Mouse (Mus musculus) left cerebral cortex, adult 9 months (tissue): ENCODE results near the gene Dad1.
A peak's percentile ranks its signal among the peaks of the same experiment; 100 is the strongest.
"Not testable (repeated sequence)": the region's sequence is repeated elsewhere in the genome, so short reads cannot be mapped to it uniquely, and the experiment has no call there.

Experiments used
- DNase-seq, 2 experiments: peaks; one replicate each; pipeline ENCODE4 v3.0.0; 2022; ENCODE audit warnings: low spot score in 2 of 2

Dad1 gene

DNA sequence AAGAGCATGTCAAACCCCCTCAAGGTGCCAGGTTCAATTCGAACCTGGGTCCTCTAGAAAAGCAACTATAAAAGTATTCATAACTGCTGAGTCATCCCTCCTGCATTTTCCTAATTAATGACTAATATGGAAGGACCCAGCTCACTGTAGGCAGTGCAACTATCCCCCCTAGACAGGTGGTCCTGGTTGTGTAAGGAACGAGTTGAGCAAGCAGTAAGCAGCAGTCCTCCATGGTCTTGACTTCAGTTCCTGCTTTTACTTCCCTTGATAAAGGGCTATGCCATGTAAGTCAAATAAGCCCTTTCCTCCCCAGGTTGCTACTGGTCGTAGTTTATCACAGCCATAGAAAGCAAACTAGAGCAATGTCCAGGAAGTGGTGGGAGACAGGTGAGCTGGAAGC lies 7.7 kb downstream of the Dad1 start:
- no peak for DNase-seq

DNA sequence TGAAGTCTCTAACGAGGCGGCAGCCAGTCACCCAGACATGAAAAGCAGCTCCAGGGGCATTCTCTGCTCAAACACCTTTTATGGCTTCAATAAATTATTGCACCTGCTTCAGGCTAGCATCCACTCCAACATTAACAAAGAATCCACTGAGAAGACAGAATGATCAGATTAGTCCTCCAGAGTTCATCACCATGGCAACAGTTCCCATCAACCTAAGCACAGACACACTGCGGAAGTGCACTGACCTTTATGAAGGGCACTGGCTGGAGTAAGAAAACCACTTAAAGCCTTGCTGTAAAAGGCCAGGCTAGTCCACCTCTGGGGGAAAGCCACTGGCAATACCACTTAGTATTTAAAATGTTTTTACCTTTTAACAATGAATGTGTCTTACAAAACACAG lies 9.7 kb downstream of the Dad1 start:
- DNase-seq = no peak

DNA sequence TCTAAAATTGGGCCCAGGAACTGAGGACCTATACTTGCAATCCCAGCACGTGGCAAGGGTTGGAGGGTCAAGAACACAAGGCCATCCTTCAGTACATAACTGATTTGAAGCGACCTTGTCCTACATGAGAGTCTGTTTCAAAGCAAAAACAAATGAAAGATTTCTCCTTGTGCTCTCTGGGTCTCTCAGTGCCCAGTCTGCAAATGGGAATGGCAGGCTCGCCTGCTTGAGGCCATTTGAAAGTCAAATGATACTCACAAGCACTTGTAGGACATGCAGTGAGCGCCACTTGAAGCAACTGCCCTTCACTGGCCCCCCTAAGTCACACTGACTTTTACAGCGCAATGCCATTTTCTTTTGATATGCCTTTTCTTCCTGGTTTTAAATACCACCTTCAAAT lies 13.4 kb downstream of the Dad1 start:
- DNase-seq = no peak

DNA sequence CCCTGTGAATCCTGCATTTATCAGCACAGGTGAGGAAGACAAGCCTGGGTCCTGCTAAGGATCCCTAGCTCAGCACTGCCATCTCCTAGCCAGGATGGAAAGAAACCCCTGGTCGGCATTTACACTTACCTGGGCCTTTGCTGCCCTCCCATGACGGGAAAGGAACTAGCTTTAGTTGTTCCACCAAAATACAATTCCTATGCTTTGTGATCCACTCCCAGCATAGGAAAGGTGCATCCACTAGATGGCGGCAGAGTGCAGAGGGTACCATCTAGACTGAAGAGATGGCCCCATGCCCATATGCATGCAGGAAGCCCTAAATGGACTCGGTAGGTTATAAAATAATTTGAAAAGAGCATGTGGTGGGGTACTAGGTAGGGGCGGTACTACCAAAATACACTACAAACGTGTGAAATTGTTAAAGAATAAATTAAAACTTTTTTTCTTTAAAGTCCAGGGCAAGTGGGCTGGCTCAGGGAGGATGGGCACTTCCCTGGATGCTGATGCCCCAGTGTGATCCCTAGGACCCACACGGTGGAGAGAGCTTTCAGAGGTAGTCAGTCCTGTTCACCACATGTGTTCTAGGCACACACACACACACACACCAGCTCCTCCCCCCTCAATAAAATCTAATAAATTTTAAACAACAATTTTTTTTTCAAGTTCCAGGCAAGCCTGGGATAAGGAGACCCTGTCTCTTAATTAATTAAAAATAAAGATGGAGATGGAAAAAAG lies 14.7 kb downstream of the Dad1 start:
- peak in 1 of 2 experiments; percentile 87 for DNase-seq

DNA sequence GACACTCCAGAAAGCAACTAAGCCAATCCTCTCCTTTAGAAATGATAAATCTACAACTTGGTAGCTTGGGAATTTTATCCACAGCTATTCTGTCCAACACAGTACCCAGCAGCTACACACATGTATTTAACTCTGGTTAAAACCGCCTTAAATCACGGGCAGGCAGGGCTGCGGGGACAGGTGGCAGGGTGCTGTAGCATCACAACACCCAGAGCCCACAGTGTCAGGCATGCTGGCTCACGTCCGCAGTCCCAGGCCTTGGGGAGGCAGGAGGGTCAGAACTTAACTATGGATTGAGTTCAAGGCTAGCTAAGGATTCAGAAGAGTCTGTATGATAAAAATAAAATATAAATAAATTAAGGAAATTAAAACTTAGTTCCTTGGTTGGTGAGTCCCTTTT lies 17.0 kb downstream of the Dad1 start:
- no peak for DNase-seq

DNA sequence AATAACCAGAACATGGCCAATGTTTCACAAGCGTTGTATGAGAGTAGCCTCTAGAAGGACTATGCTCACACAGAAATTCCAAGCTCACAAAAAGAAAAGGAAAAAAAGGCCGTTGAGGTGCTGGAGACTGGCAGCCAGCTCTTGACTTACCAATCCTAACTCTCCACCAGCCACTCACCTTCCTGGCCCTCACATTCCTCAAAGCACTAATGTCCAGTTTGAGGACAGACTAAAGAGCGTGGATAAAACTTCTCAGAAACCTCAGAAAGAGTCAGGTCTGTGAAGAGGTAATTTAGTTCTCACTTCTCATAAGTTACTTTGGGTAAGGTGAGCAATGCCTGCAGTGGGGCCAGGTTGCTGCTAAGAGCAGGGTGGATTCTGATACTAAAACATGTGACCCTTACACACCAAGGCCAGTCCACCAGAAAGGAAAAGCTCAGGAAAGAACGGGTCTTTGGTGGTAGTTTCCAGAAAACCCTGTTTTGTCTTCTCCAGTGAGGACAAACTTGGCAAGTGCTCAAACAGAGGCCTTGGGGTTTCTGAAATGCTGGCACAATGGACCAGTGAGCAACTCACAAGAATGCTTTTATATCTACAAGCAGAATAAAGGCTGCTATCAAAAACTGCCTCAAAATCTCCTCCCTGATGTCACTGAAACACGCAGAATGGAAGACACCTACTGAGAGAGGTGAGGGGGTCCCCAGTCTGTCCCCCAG lies 17.9 kb downstream of the Dad1 start:
- no peak for DNase-seq

DNA sequence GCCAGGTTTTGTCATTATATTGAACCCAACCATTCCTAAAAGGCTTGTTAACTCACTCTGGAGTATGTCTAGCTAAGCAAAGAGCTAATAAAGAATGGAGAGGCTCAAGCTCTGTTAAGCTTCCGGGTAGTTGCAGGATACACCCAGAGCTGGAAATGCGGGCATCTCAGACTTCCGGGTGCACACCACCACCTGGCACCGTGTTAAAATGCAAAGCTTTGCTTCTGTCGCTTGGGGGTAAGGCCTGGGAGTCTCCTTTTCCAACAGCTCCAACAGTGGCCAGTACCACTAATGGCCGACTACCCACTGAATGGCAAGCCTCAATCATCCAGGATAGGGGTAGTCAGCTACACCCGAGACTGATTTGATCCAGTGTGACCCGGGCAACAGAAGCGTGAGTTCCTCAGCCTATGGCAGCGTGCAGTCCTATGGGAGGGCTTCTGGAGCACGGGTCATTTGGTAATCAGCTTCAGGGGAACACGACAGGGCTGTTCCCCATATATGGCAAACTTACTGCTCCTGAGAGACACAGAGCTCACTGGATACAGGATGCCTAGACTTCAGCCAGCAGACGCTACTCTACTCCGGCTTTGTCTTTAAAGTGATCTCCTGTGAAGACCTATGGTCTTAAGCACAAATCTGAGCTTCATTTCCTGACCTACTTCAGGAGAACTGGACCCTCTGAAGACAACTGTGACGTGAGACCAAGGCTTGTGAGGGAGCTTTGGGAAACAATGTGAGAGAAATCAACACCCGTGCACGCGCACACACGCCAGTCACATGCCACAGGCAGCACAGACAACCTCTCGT lies 19.5 kb downstream of the Dad1 start:
- DNase-seq = no peak

DNA sequence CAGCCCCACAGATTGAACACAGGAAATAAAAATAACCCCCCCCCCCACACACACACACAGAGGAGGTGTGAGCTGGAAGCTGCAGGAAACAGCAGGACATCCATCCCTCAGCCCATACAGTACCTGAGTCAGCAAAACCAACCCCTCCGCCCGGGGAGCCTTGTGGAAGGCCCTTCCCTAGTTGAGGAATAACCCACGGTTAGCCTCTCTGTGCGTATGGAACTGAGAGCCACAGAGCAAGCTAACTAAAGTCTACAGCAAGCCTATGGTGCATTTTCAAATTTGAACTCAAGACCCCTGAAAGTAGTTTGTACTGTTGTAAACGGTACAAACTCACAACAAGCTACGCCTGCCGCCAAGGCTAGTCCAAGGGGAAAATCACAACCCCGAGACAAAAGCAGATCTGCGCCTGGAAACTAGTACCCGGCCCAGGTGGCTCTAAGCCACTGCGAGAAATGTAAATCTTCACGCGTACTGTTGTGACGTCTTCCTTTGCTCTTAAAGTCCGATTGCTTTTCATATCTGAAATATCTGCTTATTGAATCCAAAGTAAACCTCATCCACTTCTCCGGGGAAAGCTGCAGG lies 20.3 kb downstream of the Dad1 start:
- no peak for DNase-seq

DNA sequence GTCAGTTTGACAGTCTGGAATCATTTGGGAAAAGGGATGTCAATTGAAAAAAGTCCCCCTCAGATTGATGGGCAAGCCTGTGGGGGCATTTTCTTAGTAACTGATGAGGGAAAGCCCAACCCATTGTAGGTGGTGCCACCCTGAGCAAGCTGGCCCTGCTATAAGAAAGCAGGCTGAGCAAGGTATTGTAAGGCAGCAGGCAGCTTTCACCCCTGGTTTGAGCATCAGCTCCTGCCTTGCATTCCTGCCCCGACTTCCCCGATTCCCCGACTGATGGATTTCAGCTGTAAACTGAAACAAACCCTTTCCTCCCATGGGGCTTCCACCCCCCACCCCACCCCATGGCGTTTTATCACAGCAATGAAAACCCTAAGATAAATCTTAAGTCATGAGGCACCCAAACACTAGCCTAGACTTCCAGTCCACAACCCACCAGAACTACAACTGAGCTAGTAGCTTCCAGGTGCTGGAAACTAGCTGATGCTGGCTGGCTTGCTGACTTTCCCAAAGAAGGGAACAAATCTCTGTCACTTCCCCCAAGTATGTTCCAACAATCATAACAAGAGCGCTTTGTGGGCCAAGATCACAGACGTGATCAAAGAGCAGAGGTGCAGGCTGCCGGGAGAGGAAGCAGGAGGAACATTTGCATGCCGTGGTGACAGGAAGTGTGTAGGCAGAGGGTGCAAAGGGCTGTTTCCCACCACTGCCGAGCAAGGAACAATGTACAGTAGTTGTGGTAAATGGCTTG lies 20.9 kb downstream of the Dad1 start:
- peak in 1 of 2 experiments; percentile 38 for DNase-seq

DNA sequence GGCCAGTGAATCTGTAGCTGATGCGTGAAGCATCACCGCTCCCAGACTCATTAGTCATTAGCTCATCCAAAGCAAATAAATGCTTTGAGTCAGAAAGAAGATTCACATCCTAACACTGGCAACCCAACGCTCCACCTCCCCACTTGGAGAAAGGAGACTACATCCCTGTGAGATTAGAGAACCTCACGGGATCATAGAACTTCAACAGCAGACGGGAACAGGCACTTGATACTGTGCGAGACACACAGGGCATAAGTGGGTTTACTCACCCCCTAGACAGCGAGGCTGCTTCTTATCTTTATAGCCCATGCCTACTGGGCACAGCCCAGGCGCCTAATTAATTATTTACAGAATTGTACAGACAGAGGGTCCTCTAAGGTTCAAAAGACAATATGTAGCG lies 21.8 kb downstream of the Dad1 start:
- no peak for DNase-seq

DNA sequence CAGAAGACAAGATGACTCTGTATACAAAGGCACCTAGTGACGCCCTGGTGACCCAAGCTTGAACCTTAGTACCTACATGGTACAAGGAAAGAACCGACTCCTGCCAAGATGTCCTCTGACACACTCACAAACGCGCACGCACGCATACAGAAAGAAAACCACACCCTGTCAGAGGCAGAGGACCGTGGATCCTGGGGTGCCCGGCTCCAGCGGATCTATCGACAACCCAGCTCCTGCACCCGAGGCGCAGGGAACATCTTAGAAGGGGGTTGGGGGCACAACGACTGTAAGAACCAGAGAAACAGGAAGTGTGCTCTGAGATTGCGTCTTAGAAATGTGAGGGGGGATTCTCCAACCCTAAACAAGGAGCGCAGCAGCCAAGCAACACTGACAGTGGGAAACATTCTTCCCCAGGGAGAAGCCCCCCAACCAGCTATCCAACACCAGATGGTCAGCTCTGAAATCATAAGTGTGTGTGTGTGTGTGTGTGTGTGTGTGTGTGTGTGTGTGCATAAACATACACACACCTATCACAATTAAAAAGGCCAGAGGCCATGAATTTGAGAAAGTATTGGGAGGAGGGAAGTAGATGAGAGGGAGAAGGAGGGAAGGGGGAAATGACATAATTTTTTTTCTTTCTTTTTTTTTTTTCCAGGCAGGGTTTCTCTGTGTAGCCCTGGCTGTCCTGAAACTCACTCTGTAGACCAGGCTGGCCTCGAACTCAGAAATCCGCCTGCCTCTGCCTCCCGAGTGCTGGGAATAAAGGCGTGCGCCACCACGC lies 22.5 kb downstream of the Dad1 start:
- no peak for DNase-seq

DNA sequence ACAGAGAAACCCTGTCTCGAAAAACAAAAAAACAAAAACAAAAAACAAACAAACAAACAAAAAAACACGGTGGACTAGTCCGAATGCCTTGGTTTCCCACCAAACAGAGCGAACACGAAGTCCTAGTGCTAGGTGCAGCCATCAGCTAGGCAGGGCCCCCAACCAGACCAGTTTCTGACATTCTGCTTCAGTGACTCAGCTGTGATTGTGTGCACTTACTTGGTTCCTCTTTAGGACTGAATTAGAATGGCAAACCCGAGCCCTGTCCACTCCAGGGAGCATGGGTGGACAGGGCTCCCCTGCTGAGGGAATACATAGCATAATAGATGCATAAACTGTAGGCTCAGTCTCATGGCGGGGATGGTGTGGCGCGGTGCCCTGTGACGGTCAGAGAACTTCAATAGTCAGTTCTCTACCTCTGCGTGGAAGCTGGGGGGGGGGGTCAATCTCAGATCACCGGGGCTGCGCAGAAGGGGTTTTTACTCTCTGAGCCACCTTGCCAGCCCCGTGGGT lies 23.2 kb downstream of the Dad1 start:
- DNase-seq = no peak

DNA sequence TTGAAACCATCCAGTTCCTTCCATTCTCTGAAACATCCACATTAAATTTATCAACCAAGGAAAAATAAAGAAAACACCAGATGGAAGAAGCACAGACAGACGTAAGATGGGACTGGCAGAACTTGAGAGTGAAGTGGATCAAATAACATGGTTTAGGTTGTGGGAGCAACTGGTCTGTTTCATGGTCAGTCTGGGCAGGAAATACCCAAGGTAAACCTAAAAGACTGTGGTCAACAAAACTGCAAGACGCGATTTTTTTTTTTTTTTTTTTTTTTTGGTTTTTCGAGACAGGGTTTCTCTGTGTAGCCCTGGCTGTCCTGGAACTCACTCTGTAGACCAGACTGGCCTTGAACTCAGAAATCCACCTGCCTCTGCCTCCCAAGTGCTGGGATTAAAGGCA lies 24.1 kb downstream of the Dad1 start:
- not testable (repeated sequence) for DNase-seq

DNA sequence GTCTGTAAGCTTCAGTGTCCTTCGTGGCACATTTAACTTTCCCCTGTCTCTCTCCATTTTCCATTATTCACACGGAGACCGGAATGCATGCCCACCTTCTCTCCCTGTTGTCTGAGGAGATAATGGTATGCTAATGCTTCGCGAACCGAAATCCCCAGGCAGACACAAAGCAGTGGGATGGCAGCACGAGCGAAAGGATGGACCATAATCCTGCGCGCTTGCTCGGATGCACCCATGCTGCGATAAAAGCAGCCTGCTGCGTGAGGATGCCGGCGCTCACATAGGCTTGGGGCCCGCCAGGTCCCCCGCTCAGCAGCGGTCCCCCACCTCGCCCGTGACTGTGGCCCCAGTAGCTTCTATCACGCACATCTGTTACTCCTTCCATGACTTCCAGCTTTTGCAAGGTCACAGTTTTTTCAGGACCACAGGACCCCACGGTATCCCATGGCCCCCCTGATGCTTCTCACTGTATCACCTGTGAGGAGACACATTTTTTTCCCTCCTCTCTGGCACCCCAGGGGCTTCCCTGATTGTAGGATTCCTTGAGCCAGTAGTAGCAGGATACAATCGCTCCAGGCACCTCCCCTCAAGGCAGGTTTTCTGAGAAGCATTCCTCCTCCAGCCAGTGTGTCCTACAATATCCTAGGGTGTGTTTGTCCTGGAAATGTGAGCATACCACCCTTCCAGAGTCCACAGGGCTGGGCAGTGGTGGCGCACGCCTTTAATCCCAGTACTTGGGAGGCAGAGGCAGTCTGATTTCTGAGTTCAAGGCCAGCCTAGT lies 24.8 kb downstream of the Dad1 start:
- DNase-seq = no peak

DNA sequence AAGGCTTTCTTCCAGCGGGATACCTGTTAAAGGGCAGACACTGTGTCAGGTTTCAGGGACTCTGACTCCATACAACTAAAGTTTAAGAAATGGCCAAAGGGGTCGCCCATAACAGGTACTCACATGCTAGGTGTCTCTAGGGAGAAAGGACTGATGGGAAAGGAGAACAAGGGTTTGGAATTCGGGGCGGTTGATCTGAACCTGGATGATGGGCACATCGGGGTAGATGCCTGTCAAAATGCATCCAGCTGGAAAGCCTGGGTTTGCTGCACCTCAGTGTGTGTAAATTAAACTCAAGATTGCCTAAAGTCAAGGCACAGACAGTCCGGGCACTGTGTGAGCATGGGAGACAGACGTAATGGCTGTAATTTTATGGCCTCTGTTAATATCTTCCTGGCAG lies 25.4 kb downstream of the Dad1 start:
- no peak for DNase-seq

DNA sequence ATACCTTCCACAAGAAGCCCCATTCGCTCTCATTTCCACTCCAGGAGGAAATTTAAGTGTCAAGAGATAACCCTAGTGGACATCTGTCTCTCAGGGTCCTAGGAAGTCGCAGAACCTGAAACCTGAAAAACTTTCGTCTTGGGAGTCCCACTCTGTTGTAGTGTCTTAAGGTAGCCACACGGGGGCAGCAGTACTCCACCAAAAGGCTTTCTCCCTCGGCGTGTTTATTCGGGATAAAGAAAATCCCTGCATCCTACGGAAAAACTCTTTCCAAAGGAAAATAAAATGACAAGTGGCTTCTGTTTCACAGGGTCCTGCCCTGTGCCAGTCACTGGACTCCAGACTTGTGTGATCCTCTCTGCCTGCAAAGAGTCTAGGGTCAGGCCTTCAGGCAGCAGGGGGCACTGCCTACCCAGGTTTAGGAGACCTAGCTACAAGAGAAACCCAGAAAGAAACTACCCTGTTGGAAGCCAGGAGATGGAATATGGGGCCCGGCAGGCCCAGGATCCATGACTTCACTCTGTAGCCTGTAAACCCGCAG lies 25.9 kb downstream of the Dad1 start:
- DNase-seq = peak in 1 of 2 experiments; percentile 70

DNA sequence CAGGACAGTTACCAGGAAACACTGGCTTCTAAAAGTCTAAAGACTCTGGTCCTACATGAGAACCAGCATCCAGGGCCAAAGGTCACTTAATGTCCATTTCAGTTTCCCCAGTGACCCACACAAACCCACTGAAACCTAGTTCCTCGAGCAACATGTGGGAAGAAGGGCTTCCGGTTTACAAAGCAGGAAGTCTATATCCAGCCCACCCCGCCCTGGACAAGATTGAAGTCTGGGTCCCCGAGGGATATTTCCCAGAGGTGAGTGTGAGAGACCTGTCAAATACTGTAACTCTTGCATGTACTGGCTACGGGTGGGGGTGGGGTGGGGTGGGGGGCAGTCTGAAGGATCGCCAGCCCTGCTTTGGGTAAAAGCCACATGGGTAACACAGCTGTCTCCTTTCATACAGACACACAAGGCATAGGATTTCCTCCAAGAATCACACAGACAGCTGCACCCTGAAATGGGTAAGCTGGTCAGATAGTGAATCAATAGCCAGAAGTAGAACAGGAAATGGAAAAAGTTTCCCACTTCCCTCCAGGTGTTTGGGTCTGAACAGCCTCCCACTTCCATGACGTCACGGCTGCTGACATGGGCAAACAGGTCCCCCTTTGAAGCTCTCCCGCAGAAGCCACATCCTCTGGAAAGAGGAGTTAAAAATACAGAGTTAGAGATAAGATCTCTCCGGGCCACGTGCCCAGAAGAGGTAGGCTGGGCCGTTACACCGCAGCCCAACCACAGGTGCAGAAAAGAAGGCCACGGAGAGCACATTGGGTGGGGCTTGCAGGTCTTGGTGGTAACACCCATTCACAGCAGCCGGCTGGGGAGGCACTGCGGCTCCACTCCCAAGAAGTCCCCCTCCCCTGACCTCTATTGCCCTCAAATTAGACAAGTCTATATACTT lies 26.7 kb downstream of the Dad1 start:
- no peak for DNase-seq

DNA sequence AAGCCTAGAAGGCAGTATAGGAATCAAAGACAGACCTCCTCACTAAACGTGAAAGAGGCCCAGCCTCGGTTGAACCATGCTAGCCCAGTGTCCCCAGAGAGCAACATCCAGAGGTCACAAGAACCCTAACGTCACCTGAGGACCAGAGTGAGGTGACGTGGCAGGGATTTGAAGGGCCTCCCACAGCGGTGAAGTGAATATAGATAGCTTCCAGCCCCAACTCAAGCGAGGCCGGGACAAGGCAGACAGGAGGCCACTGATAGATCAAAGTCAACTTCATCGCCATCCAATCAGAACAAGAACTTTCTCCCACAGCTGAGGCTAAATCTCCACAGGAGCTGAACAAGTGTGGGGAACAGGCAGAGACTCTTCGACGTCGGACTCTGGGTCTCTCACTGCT lies 28.2 kb downstream of the Dad1 start:
- DNase-seq = no peak
